Mouse (Mus musculus): Measurements from ENCODE around the gene Gnb3. TPM values are rescaled to one million over a fixed set of nuclear protein-coding genes. Genes with fewer than 3 reads are reported as not detected.
"Not testable (repeated sequence)": the region's sequence is repeated elsewhere in the genome, so short reads cannot be mapped to it uniquely, and the experiment has no call there.

The Gnb3 gene
- total and polyA plus RNA-seq, 2 experiments from 2014 or later = 0.68 to 2.2 TPM

GRCm38 (mm10) chr6:124804341-124804740, 35.7 kb downstream of the Gnb3 start:
- TF ChIP-seq CTCF (IDR thresholded peaks at IDR 0.05; ENCODE audit: low read depth) = no peak
- no peak overlapping the region for H3K9ac ChIP-seq (replicated peaks; ENCODE audit: low read length)
- peaks cover 6% of the 10 kb centered on the region for H3K4me1 ChIP-seq (ENCODE audit: insufficient read depth, low read length)
- WGBS = 87% methylated on average over 3 of the region's 3 CpGs
- H3K9me3 ChIP-seq (ENCODE audit: low read length) = no peaks in the 10 kb centered on the region
- H3K27me3 ChIP-seq (ENCODE audit: insufficient read depth, low read length) = no peaks in the 10 kb centered on the region
- no peak overlapping the region for H3K4me2 ChIP-seq (ENCODE audit: low read depth, low read length)
- DNase-seq (ENCODE audit: low spot score) (no peak), ATAC-seq (no peak)
- no peaks in the 10 kb centered on the region for H3K36me3 ChIP-seq (ENCODE audit: insufficient read depth, low read length)
- no peak overlapping the region for H3K4me3 ChIP-seq (ENCODE audit: low read length)
- H3K27ac ChIP-seq = no peak overlapping the region

- H3K9ac ChIP-seq (replicated peaks; ENCODE audit: low read length); H3K36me3 ChIP-seq (ENCODE audit: insufficient read depth, low read length); H3K4me3 ChIP-seq (ENCODE audit: low read length); ATAC-seq; H3K9me3 ChIP-seq (ENCODE audit: low read length); H3K27ac ChIP-seq; H3K4me1 ChIP-seq (ENCODE audit: insufficient read depth, low read length); H3K4me2 ChIP-seq (ENCODE audit: low read depth, low read length); DNase-seq (ENCODE audit: low spot score); H3K27me3 ChIP-seq (ENCODE audit: insufficient read depth, low read length): not testable (repeated sequence)
- 97% methylated on average over 4 of the region's 4 CpGs for WGBS
These were observed 36.4 kb downstream of the Gnb3 start for GRCm38 (mm10) chr6:124803691-124804090.

GRCm38 (mm10) chr6:124803061-124803460, 37.0 kb downstream of the Gnb3 start:
- Histone ChIP-seq H3K4me2 (ENCODE audit: low read depth, low read length) (no peak overlapping the region), H3K9ac (replicated peaks; ENCODE audit: low read length) (no peak overlapping the region), H3K4me1 (ENCODE audit: insufficient read depth, low read length) (peaks cover 6% of the 10 kb centered on the region), H3K9me3 (ENCODE audit: low read length) (no peaks in the 10 kb centered on the region), H3K27me3 (ENCODE audit: insufficient read depth, low read length) (no peaks in the 10 kb centered on the region), H3K36me3 (ENCODE audit: insufficient read depth, low read length) (no peaks in the 10 kb centered on the region), H3K27ac (no peak overlapping the region), H3K4me3 (ENCODE audit: low read length) (no peak overlapping the region)
- ATAC-seq (no peak), DNase-seq (ENCODE audit: low spot score) (no peak)
- no peak for TF ChIP-seq CTCF (IDR thresholded peaks at IDR 0.05; ENCODE audit: low read depth)
- whole genome bisulfite sequencing = 73% methylated on average over 3 of the region's 3 CpGs

DNA sequence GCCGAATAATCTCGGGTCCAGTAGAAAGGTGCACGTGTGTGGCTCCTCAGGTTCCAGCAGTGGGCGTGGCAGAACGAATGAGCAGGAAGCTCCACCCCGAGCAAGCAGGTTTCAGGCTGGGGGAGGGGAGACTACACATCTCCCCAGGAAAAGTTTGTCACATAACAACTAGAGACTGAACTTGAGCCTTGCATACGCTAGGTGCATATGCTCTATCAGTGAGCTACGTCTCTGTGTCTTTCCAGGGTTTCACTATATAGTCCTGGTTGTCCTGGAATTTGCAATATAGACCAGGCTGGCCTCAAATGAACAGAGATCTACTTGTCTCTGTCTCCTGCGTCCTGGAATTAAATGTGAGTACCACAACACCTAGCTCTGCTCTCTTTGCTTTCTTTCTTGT, 37.7 kb downstream of the Gnb3 start:
- H3K9ac ChIP-seq (replicated peaks; ENCODE audit: low read length); H3K4me2 ChIP-seq (ENCODE audit: low read depth, low read length); H3K9me3 ChIP-seq (ENCODE audit: low read length); H3K4me3 ChIP-seq (ENCODE audit: low read length); ATAC-seq; H3K27ac ChIP-seq; DNase-seq (ENCODE audit: low spot score); H3K36me3 ChIP-seq (ENCODE audit: insufficient read depth, low read length); H3K4me1 ChIP-seq (ENCODE audit: insufficient read depth, low read length); H3K27me3 ChIP-seq (ENCODE audit: insufficient read depth, low read length): not testable (repeated sequence)
- 38% methylated on average over 3 of the region's 9 CpGs for WGBS

GRCm38 (mm10) chr6:124796200-124796599, 43.9 kb downstream of the Gnb3 start:
- no peak for ATAC-seq
- 79% methylated on average over 2 of the region's 2 CpGs for WGBS
- no peak for TF ChIP-seq CTCF (IDR thresholded peaks at IDR 0.05; ENCODE audit: low read depth)

GRCm38 (mm10) chr6:124795781-124796180, 44.3 kb downstream of the Gnb3 start:
- Histone ChIP-seq H3K4me3 (ENCODE audit: low read length) (no peak overlapping the region), H3K9me3 (ENCODE audit: low read length) (no peaks in the 10 kb centered on the region), H3K27ac (no peak overlapping the region), H3K4me2 (ENCODE audit: low read depth, low read length) (no peak overlapping the region), H3K27me3 (ENCODE audit: insufficient read depth, low read length) (no peaks in the 10 kb centered on the region), H3K4me1 (ENCODE audit: insufficient read depth, low read length) (no peaks in the 10 kb centered on the region), H3K9ac (replicated peaks; ENCODE audit: low read length) (no peak overlapping the region), H3K36me3 (ENCODE audit: insufficient read depth, low read length) (no peaks in the 10 kb centered on the region)
- ATAC-seq (no peak), DNase-seq (ENCODE audit: low spot score) (no peak)
- no peak for TF ChIP-seq CTCF (IDR thresholded peaks at IDR 0.05; ENCODE audit: low read depth)
- WGBS = 60% methylated on average over 4 of the region's 4 CpGs

More at GRCm38 (mm10) chr6:124796200-124796599, 43.9 kb downstream of the Gnb3 start:
- Histone ChIP-seq H3K27ac (no peak overlapping the region), H3K4me1 (ENCODE audit: insufficient read depth, low read length) (no peaks in the 10 kb centered on the region), H3K27me3 (ENCODE audit: insufficient read depth, low read length) (no peaks in the 10 kb centered on the region), H3K4me2 (ENCODE audit: low read depth, low read length) (no peak overlapping the region), H3K9ac (replicated peaks; ENCODE audit: low read length) (no peak overlapping the region), H3K9me3 (ENCODE audit: low read length) (no peaks in the 10 kb centered on the region), H3K4me3 (ENCODE audit: low read length) (no peak overlapping the region), H3K36me3 (ENCODE audit: insufficient read depth, low read length) (no peaks in the 10 kb centered on the region)
- no peak for DNase-seq (ENCODE audit: low spot score)

DNA sequence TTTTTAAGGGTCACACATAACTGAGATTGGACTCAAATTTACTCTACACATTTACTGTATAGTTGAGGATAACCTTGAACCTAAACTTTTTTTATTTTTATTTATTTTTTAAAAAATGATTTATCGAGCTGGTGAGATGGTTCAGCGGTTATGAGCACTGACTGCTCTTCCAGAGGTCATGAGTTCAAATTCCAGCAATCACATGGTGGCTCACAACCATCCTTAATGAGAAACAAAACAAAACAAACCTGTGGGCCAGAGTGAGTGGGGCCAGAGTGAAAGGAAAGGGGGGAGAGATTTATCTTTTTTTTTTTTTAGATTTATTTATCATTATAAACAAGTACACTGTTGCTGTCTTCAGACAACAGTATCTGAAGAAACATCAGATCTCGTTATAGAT, 48.2 kb downstream of the Gnb3 start:
- Histone ChIP-seq H3K36me3 (ENCODE audit: insufficient read depth, low read length) (no peaks in the 10 kb centered on the region), H3K27ac (no peak overlapping the region), H3K9ac (replicated peaks; ENCODE audit: low read length) (no peak overlapping the region), H3K4me3 (ENCODE audit: low read length) (no peak overlapping the region), H3K4me1 (ENCODE audit: insufficient read depth, low read length) (no peaks in the 10 kb centered on the region), H3K9me3 (ENCODE audit: low read length) (no peaks in the 10 kb centered on the region), H3K27me3 (ENCODE audit: insufficient read depth, low read length) (no peaks in the 10 kb centered on the region), H3K4me2 (ENCODE audit: low read depth, low read length) (no peak overlapping the region)
- DNase-seq (ENCODE audit: low spot score) (no peak), ATAC-seq (no peak)
- no peak for TF ChIP-seq CTCF (IDR thresholded peaks at IDR 0.05; ENCODE audit: low read depth)
- 87% methylated on average over 3 of the region's 3 CpGs for WGBS

Measured in hindbrain, postnatal 0 days (tissue).